Mouse (Mus musculus): Measurements from ENCODE around the gene Cdh23. TPM values are rescaled to one million over a fixed set of nuclear protein-coding genes. Genes with fewer than 3 reads are reported as not detected.
"Not testable (repeated sequence)": the region's sequence is repeated elsewhere in the genome, so short reads cannot be mapped to it uniquely, and the experiment has no call there.

The Cdh23 gene
- total RNA-seq (2014; rRNA removed) (6.2 and 13.1 TPM in 2 replicates), polyA plus RNA-seq (2015; fragmentation: Nextera tagmentation; extraction: Ambion mirVana) (0.58 and 1.9 TPM in 2 replicates)

- no peaks in the 10 kb centered on the region for H3K36me3 ChIP-seq (ENCODE audit: insufficient read depth)
- no peak within 1 kb of the TSS for H3K27ac ChIP-seq (ENCODE audit: low read depth, low read length)
- no peak for TF ChIP-seq CTCF (IDR thresholded peaks at IDR 0.05; ENCODE audit: low read depth)
- H3K9me3 ChIP-seq (ENCODE audit: low read length) = no peaks in the 10 kb centered on the region
- H3K9ac ChIP-seq = no peak within 1 kb of the TSS
- no peak for DNase-seq
- 92% methylated on average over 6 of the region's 6 CpGs for WGBS
- no peaks in the 10 kb centered on the region for H3K27me3 ChIP-seq (ENCODE audit: insufficient read depth, low read length)
- no peak for ATAC-seq
- H3K4me3 ChIP-seq (ENCODE audit: low read depth, low read length) = no peak within 1 kb of the TSS
- H3K4me2 ChIP-seq (ENCODE audit: low read depth) = no peak within 1 kb of the TSS
- H3K4me1 ChIP-seq (ENCODE audit: insufficient read depth) = no peaks in the 10 kb centered on the region
Observed at GRCm38 (mm10) chr10:60696390-60696789, at the start of gene Cdh23. TSS of gene Cdh23 (minus strand) at chr10:60696490.

GRCm38 (mm10) chr10:60744543-60745290 is 48.4 kb upstream of the Cdh23 start:
- no peak overlapping the region for H3K4me2 ChIP-seq (ENCODE audit: low read depth)
- ATAC-seq (no peak), DNase-seq (no peak)
- no peak overlapping the region for H3K9ac ChIP-seq
- no peaks in the 10 kb centered on the region for H3K27me3 ChIP-seq (ENCODE audit: insufficient read depth, low read length)
- H3K27ac ChIP-seq (ENCODE audit: low read depth, low read length) = no peak overlapping the region
- H3K9me3 ChIP-seq (ENCODE audit: low read length) = no peaks in the 10 kb centered on the region
- no peak overlapping the region for H3K4me3 ChIP-seq (ENCODE audit: low read depth, low read length)
- no peaks in the 10 kb centered on the region for H3K36me3 ChIP-seq (ENCODE audit: insufficient read depth)
- no peak for TF ChIP-seq CTCF (IDR thresholded peaks at IDR 0.05; ENCODE audit: low read depth)
- H3K4me1 ChIP-seq (ENCODE audit: insufficient read depth) = peaks cover 4% of the 10 kb centered on the region; the same call in 1 of the 2 replicates
- WGBS = 90% methylated on average over 13 of the region's 14 CpGs

- Histone ChIP-seq H3K27ac (ENCODE audit: low read depth, low read length) (no peak overlapping the region), H3K4me1 (ENCODE audit: insufficient read depth) (peaks cover 4% of the 10 kb centered on the region; the same call in 1 of the 2 replicates), H3K9ac (no peak overlapping the region), H3K4me2 (ENCODE audit: low read depth) (no peak overlapping the region), H3K36me3 (ENCODE audit: insufficient read depth) (no peaks in the 10 kb centered on the region), H3K27me3 (ENCODE audit: insufficient read depth, low read length) (no peaks in the 10 kb centered on the region), H3K4me3 (ENCODE audit: low read depth, low read length) (no peak overlapping the region), H3K9me3 (ENCODE audit: low read length) (no peaks in the 10 kb centered on the region)
- WGBS = 68% methylated on average over 9 of the region's 9 CpGs
- DNase-seq = no peak
- no peak for TF ChIP-seq CTCF (IDR thresholded peaks at IDR 0.05; ENCODE audit: low read depth)
- no peak for ATAC-seq
Observed at GRCm38 (mm10) chr10:60743681-60744080, 47.4 kb upstream of the Cdh23 start.

GRCm38 (mm10) chr10:60742942-60743341 is 46.7 kb upstream of the Cdh23 start:
- no peak overlapping the region for H3K9ac ChIP-seq
- H3K4me2 ChIP-seq (ENCODE audit: low read depth) = no peak overlapping the region
- DNase-seq = no peak
- ATAC-seq = no peak
- H3K4me1 ChIP-seq (ENCODE audit: insufficient read depth) = peaks cover 4% of the 10 kb centered on the region; the same call in 1 of the 2 replicates
- WGBS = 87% methylated on average over 6 of the region's 6 CpGs
- no peak overlapping the region for H3K4me3 ChIP-seq (ENCODE audit: low read depth, low read length)
- H3K36me3 ChIP-seq (ENCODE audit: insufficient read depth) = no peaks in the 10 kb centered on the region
- no peaks in the 10 kb centered on the region for H3K27me3 ChIP-seq (ENCODE audit: insufficient read depth, low read length)
- TF ChIP-seq CTCF (IDR thresholded peaks at IDR 0.05; ENCODE audit: low read depth) = no peak
- H3K27ac ChIP-seq (ENCODE audit: low read depth, low read length) = no peak overlapping the region
- H3K9me3 ChIP-seq (ENCODE audit: low read length) = no peaks in the 10 kb centered on the region

- 62% methylated on average over 1 of the region's 1 CpGs for WGBS
Observed at GRCm38 (mm10) chr10:60742296-60742695, 46.0 kb upstream of the Cdh23 start.

GRCm38 (mm10) chr10:60741435-60741834 is 45.1 kb upstream of the Cdh23 start:
- Histone ChIP-seq H3K9ac (no peak overlapping the region), H3K27ac (ENCODE audit: low read depth, low read length) (no peak overlapping the region), H3K4me1 (ENCODE audit: insufficient read depth) (0 out of 2 replicates have a peak, but pooled peaks cover under 1% of the 10 kb centered on the region), H3K9me3 (ENCODE audit: low read length) (no peaks in the 10 kb centered on the region), H3K27me3 (ENCODE audit: insufficient read depth, low read length) (no peaks in the 10 kb centered on the region), H3K4me2 (ENCODE audit: low read depth) (no peak overlapping the region), H3K36me3 (ENCODE audit: insufficient read depth) (no peaks in the 10 kb centered on the region), H3K4me3 (ENCODE audit: low read depth, low read length) (no peak overlapping the region)
- 79% methylated on average over 7 of the region's 7 CpGs for WGBS
- no peak for TF ChIP-seq CTCF (IDR thresholded peaks at IDR 0.05; ENCODE audit: low read depth)
- DNase-seq = no peak
- ATAC-seq = no peak

More at GRCm38 (mm10) chr10:60742296-60742695, 46.0 kb upstream of the Cdh23 start:
- not testable (repeated sequence) for H3K36me3 ChIP-seq (ENCODE audit: insufficient read depth); H3K9ac ChIP-seq; DNase-seq; H3K4me3 ChIP-seq (ENCODE audit: low read depth, low read length); ATAC-seq; H3K4me1 ChIP-seq (ENCODE audit: insufficient read depth); H3K4me2 ChIP-seq (ENCODE audit: low read depth); H3K27ac ChIP-seq (ENCODE audit: low read depth, low read length); H3K27me3 ChIP-seq (ENCODE audit: insufficient read depth, low read length); H3K9me3 ChIP-seq (ENCODE audit: low read length)

GRCm38 (mm10) chr10:60739619-60740363 is 43.5 kb upstream of the Cdh23 start:
- Histone ChIP-seq H3K4me2 (ENCODE audit: low read depth) (no peak overlapping the region), H3K9ac (no peak overlapping the region), H3K4me3 (ENCODE audit: low read depth, low read length) (no peak overlapping the region), H3K9me3 (ENCODE audit: low read length) (no peaks in the 10 kb centered on the region), H3K27ac (ENCODE audit: low read depth, low read length) (no peak overlapping the region), H3K27me3 (ENCODE audit: insufficient read depth, low read length) (no peaks in the 10 kb centered on the region), H3K36me3 (ENCODE audit: insufficient read depth) (no peaks in the 10 kb centered on the region), H3K4me1 (ENCODE audit: insufficient read depth) (no peaks in the 10 kb centered on the region)
- DNase-seq (no peak), ATAC-seq (no peak)
- TF ChIP-seq CTCF (IDR thresholded peaks at IDR 0.05; ENCODE audit: low read depth) = no peak
- 87% methylated on average over 4 of the region's 4 CpGs for WGBS

All from forebrain, postnatal 0 days (tissue).